Mouse (Mus musculus) megakaryocyte, embryonic 14.5 days (primary cell): ENCODE data around the gene Ddx27. TPM values are rescaled to one million over a fixed set of nuclear protein-coding genes. Genes with fewer than 3 reads are reported as not detected.

Experiments
- H3K27me3 ChIP-seq: replicated peaks from 2 replicates; pipeline ENCODE3; 2012; ENCODE audit warnings: inconsistent platforms
- H3K36me3 ChIP-seq: replicated peaks from 2 replicates; pipeline ENCODE3; 2012; ENCODE audit warnings: low read length, inconsistent platforms, mixed read lengths
- H3K4me1 ChIP-seq: 2 replicates; pipeline ENCODE4 v1.6.1; 2012; ENCODE audit warnings: inconsistent platforms
- H3K4me3 ChIP-seq: replicated peaks from 2 replicates; pipeline ENCODE3; 2012; ENCODE audit warnings: moderate library complexity, mild to moderate bottlenecking, inconsistent platforms
- H3K9me3 ChIP-seq: 2 replicates; pipeline ENCODE4 v1.6.1; 2012; ENCODE audit warnings: inconsistent platforms
- FLI1 ChIP-seq: IDR thresholded peaks from 2 replicates; pipeline ENCODE4 v1.6.1; 2012; ENCODE audit warnings: low read length, inconsistent platforms, mixed read lengths
- GATA1 ChIP-seq: IDR thresholded peaks from 3 replicates; pipeline ENCODE4 v1.6.1; 2012; ENCODE audit warnings: mixed read lengths, low read length, inconsistent platforms, borderline replicate concordance
- polyA plus RNA-seq: library from polyadenylated mRNA; stranded (reverse); fragments of >175 nt; gene quantifications from 2 replicates; pipeline ENCODE4 v1.2.3, GENCODE M21; 2012; ENCODE audit warnings: low replicate concordance; ENCODE audit not compliant: insufficient read depth

Ddx27 gene
- polyA plus RNA-seq, 1 experiment, result 26.8 TPM

- Histone ChIP-seq H3K27me3 (no peaks in the 10 kb centered on the region), H3K4me3 (no peak overlapping the region), H3K4me1 (peaks cover 40% of the 10 kb centered on the region), H3K36me3 (no peaks in the 10 kb centered on the region), H3K9me3 (peaks cover 5% of the 10 kb centered on the region; the same call in 1 of the 2 replicates)
- no peak for TF ChIP-seq FLI1
- no peak for TF ChIP-seq GATA1
Measured at GRCm38 (mm10) chr2:167010546-167010945, 4.4 kb upstream of the Ddx27 start.

GRCm38 (mm10) chr2:167015382-167015718 is 357 bp downstream of the Ddx27 start:
- H3K4me1 ChIP-seq, result peaks cover 30% of the 10 kb centered on the region
- TF ChIP-seq GATA1 (no peak), FLI1 (no peak)
- no peaks in the 10 kb centered on the region for H3K27me3 ChIP-seq
- peaks cover 5% of the 10 kb centered on the region; the same call in 1 of the 2 replicates for H3K9me3 ChIP-seq
- H3K36me3 ChIP-seq, result peaks cover 33% of the 10 kb centered on the region
- H3K4me3 ChIP-seq, result peak overlapping the region; percentile 96

GRCm38 (mm10) chr2:167019396-167019795 is 4.4 kb downstream of the Ddx27 start:
- TF ChIP-seq FLI1, result no peak
- no peak for TF ChIP-seq GATA1
- peaks cover 67% of the 10 kb centered on the region for H3K36me3 ChIP-seq
- H3K4me1 ChIP-seq, result peaks cover 32% of the 10 kb centered on the region

GRCm38 (mm10) chr2:167028553-167028952 is 13.6 kb downstream of the Ddx27 start:
- peaks cover 92% of the 10 kb centered on the region for H3K36me3 ChIP-seq
- no peak overlapping the region for H3K4me3 ChIP-seq
- peaks cover 3% of the 10 kb centered on the region; the same call in 1 of the 2 replicates for H3K4me1 ChIP-seq
- H3K9me3 ChIP-seq, result no peaks in the 10 kb centered on the region; the same call in 1 of the 2 replicates
- no peaks in the 10 kb centered on the region for H3K27me3 ChIP-seq
- TF ChIP-seq FLI1 (no peak), GATA1 (no peak)

More at GRCm38 (mm10) chr2:167019396-167019795, 4.4 kb downstream of the Ddx27 start:
- no peak overlapping the region for H3K4me3 ChIP-seq
- no peaks in the 10 kb centered on the region for H3K9me3 ChIP-seq
- H3K27me3 ChIP-seq, result no peaks in the 10 kb centered on the region

GRCm38 (mm10) chr2:167030507-167030906 is 15.5 kb downstream of the Ddx27 start:
- no peaks in the 10 kb centered on the region for H3K27me3 ChIP-seq
- no peaks in the 10 kb centered on the region; the same call in 1 of the 2 replicates for H3K4me1 ChIP-seq
- TF ChIP-seq FLI1 (no peak), GATA1 (no peak)
- H3K4me3 ChIP-seq, result no peak overlapping the region
- peaks cover 96% of the 10 kb centered on the region for H3K36me3 ChIP-seq
- H3K9me3 ChIP-seq, result no peaks in the 10 kb centered on the region; the same call in 1 of the 2 replicates

- H3K27me3 ChIP-seq, result no peaks in the 10 kb centered on the region
- TF ChIP-seq FLI1, result no peak
- peaks cover 97% of the 10 kb centered on the region for H3K36me3 ChIP-seq
- H3K4me1 ChIP-seq, result no peaks in the 10 kb centered on the region; the same call in 1 of the 2 replicates
- H3K9me3 ChIP-seq, result no peaks in the 10 kb centered on the region
- H3K4me3 ChIP-seq, result no peak overlapping the region
Measured at GRCm38 (mm10) chr2:167037710-167038109, 22.7 kb downstream of the Ddx27 start.

GRCm38 (mm10) chr2:167038297-167038696 is 23.3 kb downstream of the Ddx27 start:
- peaks cover 2% of the 10 kb centered on the region for H3K4me1 ChIP-seq

GRCm38 (mm10) chr2:167038716-167039115 is 23.7 kb downstream of the Ddx27 start:
- Histone ChIP-seq H3K27me3 (no peaks in the 10 kb centered on the region), H3K9me3 (no peaks in the 10 kb centered on the region), H3K36me3 (peaks cover 100% of the 10 kb centered on the region), H3K4me1 (peaks cover 6% of the 10 kb centered on the region), H3K4me3 (no peak overlapping the region)
- no peak for TF ChIP-seq GATA1
- no peak for TF ChIP-seq FLI1

More at GRCm38 (mm10) chr2:167038297-167038696, 23.3 kb downstream of the Ddx27 start:
- Histone ChIP-seq H3K27me3 (no peaks in the 10 kb centered on the region), H3K9me3 (no peaks in the 10 kb centered on the region), H3K4me3 (no peak overlapping the region), H3K36me3 (peaks cover 100% of the 10 kb centered on the region)
- TF ChIP-seq FLI1 (no peak), GATA1 (no peak)

- H3K27me3 ChIP-seq, result no peaks in the 10 kb centered on the region
- no peak overlapping the region for H3K4me3 ChIP-seq
- TF ChIP-seq FLI1 (no peak), GATA1 (no peak)
- no peaks in the 10 kb centered on the region for H3K9me3 ChIP-seq
- H3K4me1 ChIP-seq, result peaks cover 13% of the 10 kb centered on the region
- peaks cover 100% of the 10 kb centered on the region for H3K36me3 ChIP-seq
Measured at GRCm38 (mm10) chr2:167039386-167039785, 24.4 kb downstream of the Ddx27 start.

- no peak overlapping the region for H3K4me3 ChIP-seq
- peaks cover 94% of the 10 kb centered on the region for H3K36me3 ChIP-seq
- no peaks in the 10 kb centered on the region for H3K9me3 ChIP-seq
- H3K27me3 ChIP-seq, result no peaks in the 10 kb centered on the region
- no peak for TF ChIP-seq FLI1
- TF ChIP-seq GATA1, result no peak
- peaks cover 13% of the 10 kb centered on the region for H3K4me1 ChIP-seq
Measured at GRCm38 (mm10) chr2:167043400-167044121, 28.6 kb downstream of the Ddx27 start.
